ENCODE assay signal across 8 mouse cellular contexts in genomic region chr2:163601712-163602100, GRCm38 (mm10). TPM values are rescaled to one million over a fixed set of nuclear protein-coding genes. Genes with fewer than 3 reads are reported as not detected.
A peak's percentile ranks its signal among the peaks of the same experiment; 100 is the strongest.
DNase-seq lines count a peak whose midpoint lies in the region; ATAC-seq and TF ChIP-seq lines count a peak whose summit lies in the region.

No protein-coding gene starts in this region.

- TF ChIP-seq POLR2A in testis, adult 2 months (IDR thresholded peaks at IDR 0.05; ENCODE audit: control insufficient read depth, low read depth, low read length), result no peak

- no peak for TF ChIP-seq CTCF in gastrocnemius, adult 2 months (IDR thresholded peaks at IDR 0.05)
- no peak for TF ChIP-seq CTCF in testis, adult 2 months (IDR thresholded peaks at IDR 0.05; ENCODE audit: control insufficient read depth, insufficient read depth, insufficient replicate concordance, low read depth, low read length)
- TF ChIP-seq CTCF in stomach, postnatal 0 days (IDR thresholded peaks at IDR 0.05; ENCODE audit: low read depth), result no peak

- no peaks in the 10 kb centered on the region for H3K27me3 ChIP-seq in testis, adult 2 months (ENCODE audit: control insufficient read depth, insufficient read depth, low read length)
- H3K27me3 ChIP-seq in liver, embryonic 11.5 days (replicated peaks; ENCODE audit: control insufficient read depth, insufficient read depth, low read length), result no peaks in the 10 kb centered on the region
- H3K27me3 ChIP-seq in stomach, postnatal 0 days (ENCODE audit: control insufficient read depth, insufficient read depth, low read length), result no peaks in the 10 kb centered on the region

- H3K27ac ChIP-seq in gastrocnemius, adult 2 months, result peak overlapping the region; percentile 99
- H3K27ac ChIP-seq in testis, adult 2 months (ENCODE audit: control insufficient read depth, insufficient read depth, low read depth, low read length), result 0 out of 2 replicates have a peak overlapping the region, but pooled peaks have one; percentile 18
- H3K27ac ChIP-seq in liver, embryonic 11.5 days (ENCODE audit: low read depth, low read length), result no peak overlapping the region
- no peak overlapping the region for H3K27ac ChIP-seq in stomach, postnatal 0 days (replicated peaks)

- peak overlapping the region; percentile 80 for H3K4me2 ChIP-seq in liver, embryonic 11.5 days
- peak overlapping the region; percentile 96 for H3K4me2 ChIP-seq in stomach, postnatal 0 days (replicated peaks; ENCODE audit: low read depth)

- H3K36me3 ChIP-seq in testis, adult 2 months (ENCODE audit: control insufficient read depth, insufficient read depth, low read length), result no peaks in the 10 kb centered on the region
- H3K36me3 ChIP-seq in liver, embryonic 11.5 days (ENCODE audit: control insufficient read depth, insufficient read depth, low read length), result no peaks in the 10 kb centered on the region
- no peaks in the 10 kb centered on the region for H3K36me3 ChIP-seq in stomach, postnatal 0 days (ENCODE audit: control insufficient read depth, insufficient read depth, low read length)

- peaks cover 10% of the 10 kb centered on the region for H3K4me1 ChIP-seq in testis, adult 2 months (ENCODE audit: control insufficient read depth, insufficient read depth, low read length)
- peaks cover 18% of the 10 kb centered on the region for H3K4me1 ChIP-seq in liver, embryonic 11.5 days (replicated peaks; ENCODE audit: control insufficient read depth, insufficient read depth, low read length)
- H3K4me1 ChIP-seq in stomach, postnatal 0 days (replicated peaks; ENCODE audit: control insufficient read depth, insufficient read depth), result no peaks in the 10 kb centered on the region

- H3K9me3 ChIP-seq in liver, embryonic 11.5 days (ENCODE audit: control insufficient read depth, low read length), result no peaks in the 10 kb centered on the region
- no peaks in the 10 kb centered on the region for H3K9me3 ChIP-seq in stomach, postnatal 0 days (ENCODE audit: control insufficient read depth, low read length)

- WGBS in liver, embryonic 11.5 days, result 60% methylated on average over 7 of the region's 7 CpGs
- WGBS in stomach, postnatal 0 days, result 73% methylated on average over 7 of the region's 7 CpGs

- DNase-seq in gastrocnemius, adult 2 months, result no peak
- no peak for DNase-seq in gastrocnemius, adult 8-10 months (ENCODE audit: low spot score in 2 of 2)
- DNase-seq in testis, postnatal 14 days (ENCODE audit: low spot score), result no peak
- no peak for DNase-seq in liver, embryonic 11.5 days (ENCODE audit: low spot score)
- no peak for DNase-seq in stomach, postnatal 0 days (ENCODE audit: low spot score)
- DNase-seq in thymus, postnatal 0 days (ENCODE audit: low spot score), result no peak

- peak overlapping the region; percentile 80 for H3K4me3 ChIP-seq in gastrocnemius, adult 2 months
- H3K4me3 ChIP-seq in testis, adult 2 months (ENCODE audit: control insufficient read depth, low read depth, low read length), result no peak overlapping the region
- H3K4me3 ChIP-seq in liver, embryonic 11.5 days (ENCODE audit: low read depth, low read length), result peak overlapping the region; percentile 68
- peak overlapping the region; percentile 84; the same call in 1 of the 2 replicates for H3K4me3 ChIP-seq in stomach, postnatal 0 days (ENCODE audit: low read depth, low read length)

- intact Hi-C loops in gastrocnemius, adult 2 months (cut with DNase I), result loop anchor here (1.0 to 2.0 kb wide), 2 partner anchors 37 to 118 kb away; no protein-coding TSS in a partner anchor

- TF ChIP-seq EP300 in stomach, postnatal 0 days (optimal IDR thresholded peaks at IDR 0.05), result no peak

- H3K9ac ChIP-seq in liver, embryonic 11.5 days (ENCODE audit: low read depth, low read length), result peak overlapping the region; percentile 73; the same call in 1 of the 2 replicates
- H3K9ac ChIP-seq in stomach, postnatal 0 days (ENCODE audit: low read length), result no peak overlapping the region

- ATAC-seq in liver, embryonic 11.5 days (replicated peaks; ENCODE audit: low FRiP score), result no peak
- ATAC-seq in stomach, postnatal 0 days (ENCODE audit: low FRiP score, low TSS enrichment), result no peak
- ATAC-seq in activated CD4-positive, CD25-positive, alpha-beta regulatory T cell, adult 4 months, result no peak

RNA-seq across cellular contexts. Expression of gene Ttpal, which starts 0.4 kb away (rescaled TPM):
- total RNA-seq in gastrocnemius, adult 2 months (2021), result 1 to 10 TPM; 3.4 to 5.3 TPM
- 1 to 10 TPM; 3.1 to 5.2 (median 3.4) TPM for total RNA-seq in gastrocnemius, adult 8-10 months (2022)
- polyA plus RNA-seq in testis, adult 2 months (2012; rRNA removed), result 2.5 and 4.0 TPM in 2 replicates
- polyA plus RNA-seq in liver, embryonic 11.5 days (2014; fragmentation: Nextera tagmentation; extraction: Ambion mirVana), result 26.1 and 29.2 TPM in 2 replicates
- polyA plus RNA-seq in stomach, postnatal 0 days (2015; fragmentation: Nextera tagmentation; extraction: Ambion mirVana), result 19.9 and 20.8 TPM in 2 replicates
- 33.0 and 34.4 TPM in 2 replicates for polyA plus RNA-seq in thymus, postnatal 0 days (2015; fragmentation: Nextera tagmentation; extraction: Ambion mirVana)
- 10 to 100 TPM; 36.9 to 37.6 TPM for polyA plus RNA-seq in activated CD4-positive, CD25-positive, alpha-beta regulatory T cell, adult 4 months (2017; shearing (Covaris generic))

RNA-seq across cellular contexts. Expression of gene Serinc3, which starts 43.2 kb away (rescaled TPM):
- total RNA-seq in gastrocnemius, adult 2 months (2021), result 100 to 1,000 TPM; 118 to 147 TPM
- 100 to 1,000 TPM in 3 of 4 experiments, 10 to 100 TPM in 1; 88.8 to 135 (median 117) TPM for total RNA-seq in gastrocnemius, adult 8-10 months (2022)
- 208 and 270 TPM in 2 replicates for polyA plus RNA-seq in testis, adult 2 months (2012; rRNA removed)
- polyA plus RNA-seq in liver, embryonic 11.5 days (2014; fragmentation: Nextera tagmentation; extraction: Ambion mirVana), result 116 TPM in 2 replicates
- polyA plus RNA-seq in stomach, postnatal 0 days (2015; fragmentation: Nextera tagmentation; extraction: Ambion mirVana), result 35.8 and 36.4 TPM in 2 replicates
- 74.1 and 74.4 TPM in 2 replicates for polyA plus RNA-seq in thymus, postnatal 0 days (2015; fragmentation: Nextera tagmentation; extraction: Ambion mirVana)
- 100 to 1,000 TPM; 149 to 159 TPM for polyA plus RNA-seq in activated CD4-positive, CD25-positive, alpha-beta regulatory T cell, adult 4 months (2017; shearing (Covaris generic))

RNA-seq across cellular contexts. Expression of gene Pkig, which starts 56.5 kb away (rescaled TPM):
- total RNA-seq in gastrocnemius, adult 2 months (2021), result 100 to 1,000 TPM in 1 of 2 experiments, 10 to 100 TPM in 1; 93.9 to 125 TPM
- 100 to 1,000 TPM; 102 to 111 (median 107) TPM for total RNA-seq in gastrocnemius, adult 8-10 months (2022)
- 319 and 325 TPM in 2 replicates for polyA plus RNA-seq in testis, adult 2 months (2012; rRNA removed)
- 178 and 186 TPM in 2 replicates for polyA plus RNA-seq in liver, embryonic 11.5 days (2014; fragmentation: Nextera tagmentation; extraction: Ambion mirVana)
- 60.9 and 66.3 TPM in 2 replicates for polyA plus RNA-seq in stomach, postnatal 0 days (2015; fragmentation: Nextera tagmentation; extraction: Ambion mirVana)
- 63.5 and 66.1 TPM in 2 replicates for polyA plus RNA-seq in thymus, postnatal 0 days (2015; fragmentation: Nextera tagmentation; extraction: Ambion mirVana)
- 1 to 10 TPM; 4.2 to 6.4 TPM for polyA plus RNA-seq in activated CD4-positive, CD25-positive, alpha-beta regulatory T cell, adult 4 months (2017; shearing (Covaris generic))

Comparison
In these comparisons a context has a peak if more than half of its experiments do, and no peak if none do; other contexts are left out.
1. H3K27ac ChIP-seq: peak in gastrocnemius, adult 2 months (single experiment) and testis, adult 2 months (single experiment); none in liver, embryonic 11.5 days (single experiment) and stomach, postnatal 0 days (single experiment).